Mouse (Mus musculus) layer of hippocampus, adult 11-12 months (tissue): ENCODE measurements around the gene Ccr9.
"Not testable (repeated sequence)": the region's sequence is repeated elsewhere in the genome, so short reads cannot be mapped to it uniquely, and the experiment has no call there.

Experiments used
- DNase-seq: peaks from one replicate; pipeline ENCODE4 v3.0.0; 2022; ENCODE audit warnings: low spot score

Ccr9 gene

GRCm38 (mm10) chr9:123678327-123679105 lies at the start of gene Ccr9, which contains the start of gene Slc6a20a:
Gene Ccr9, plus strand, starts transcription at chr9:123678439.
Gene Slc6a20a, minus strand, starts transcription at chr9:123678885.
- DNase-seq: no peak

GRCm38 (mm10) chr9:123631666-123632065 lies 46.6 kb upstream of the Ccr9 start:
- no peak for DNase-seq

GRCm38 (mm10) chr9:123632281-123632680 lies 46.0 kb upstream of the Ccr9 start, which contains the start of gene Slc6a20b:
Gene Slc6a20b, minus strand, starts transcription at chr9:123632565.
- DNase-seq: no peak

GRCm38 (mm10) chr9:123632993-123633392 lies 45.2 kb upstream of the Ccr9 start:
- no peak for DNase-seq

- DNase-seq: no peak
These were observed 41.5 kb upstream of the Ccr9 start for GRCm38 (mm10) chr9:123636771-123637170.

- DNase-seq: no peak
These were observed 40.0 kb upstream of the Ccr9 start for GRCm38 (mm10) chr9:123638231-123638630.

GRCm38 (mm10) chr9:123638668-123639089 lies 39.6 kb upstream of the Ccr9 start:
- DNase-seq: peak; percentile 51

GRCm38 (mm10) chr9:123640106-123640505 lies 38.1 kb upstream of the Ccr9 start:
- no peak for DNase-seq

- DNase-seq: no peak
These were observed 28.3 kb upstream of the Ccr9 start for GRCm38 (mm10) chr9:123649785-123650511.

- no peak for DNase-seq
These were observed 26.9 kb upstream of the Ccr9 start for GRCm38 (mm10) chr9:123651369-123651768.

GRCm38 (mm10) chr9:123657457-123657856 lies 20.8 kb upstream of the Ccr9 start:
- DNase-seq: no peak

GRCm38 (mm10) chr9:123658981-123659380 lies 19.3 kb upstream of the Ccr9 start:
- no peak for DNase-seq

GRCm38 (mm10) chr9:123659986-123660676 lies 18.1 kb upstream of the Ccr9 start:
- DNase-seq: not testable (repeated sequence)

GRCm38 (mm10) chr9:123665645-123666044 lies 12.6 kb upstream of the Ccr9 start:
- DNase-seq: peak; percentile 52

GRCm38 (mm10) chr9:123679198-123679597 lies 959 bp downstream of the Ccr9 start:
- DNase-seq: no peak

- no peak for DNase-seq
These were observed 5.5 kb downstream of the Ccr9 start for GRCm38 (mm10) chr9:123683704-123684103.

- no peak for DNase-seq
These were observed 8.0 kb downstream of the Ccr9 start for GRCm38 (mm10) chr9:123686206-123686605.

- no peak for DNase-seq
These were observed 10.0 kb downstream of the Ccr9 start for GRCm38 (mm10) chr9:123688227-123688626.

- DNase-seq: peak; percentile 12
These were observed 17.5 kb downstream of the Ccr9 start for GRCm38 (mm10) chr9:123695634-123696302.

GRCm38 (mm10) chr9:123701822-123702221 lies 23.6 kb downstream of the Ccr9 start:
- DNase-seq: no peak

GRCm38 (mm10) chr9:123709226-123709625 lies 31.0 kb downstream of the Ccr9 start:
- no peak for DNase-seq

- DNase-seq: no peak
These were observed 34.9 kb downstream of the Ccr9 start for GRCm38 (mm10) chr9:123713111-123713510.
